16 mouse cellular contexts compared by ENCODE assay signal in genomic region chr2:18959008-18959407, GRCm38 (mm10). TPM values are rescaled to one million over a fixed set of nuclear protein-coding genes. Genes with fewer than 3 reads are reported as not detected.
DNase-seq lines count a peak whose midpoint lies in the region; ATAC-seq lines count a peak whose summit lies in the region.
"Had no signal": no experiment of that assay in that cellular context is flagged by ENCODE, and none has a peak within 500 bp of the region (broad histone marks: within the 10 kb centered on the region; RNA-seq: fewer than 3 reads in every experiment).

No protein-coding gene starts in this region.

- peak; percentile 83 for DNase-seq in splenic B cell, adult 2 months (ENCODE audit: low read depth, low spot score)
- DNase-seq in midbrain, embryonic 10.5 days (ENCODE audit: low spot score): no peak
- DNase-seq in adrenal gland, postnatal 25 days: no peak
- DNase-seq in cerebellum, postnatal 4 days (ENCODE audit: low spot score in 2 of 2): no peak
- DNase-seq: cerebellum, postnatal 36 days; heart, postnatal 14 days had no signal

- WGBS in macrophage (ENCODE audit: missing documents): 50% methylated on average over 5 of the region's 6 CpGs
- WGBS in midbrain, embryonic 10.5 days: 90% methylated on average over 6 of the region's 6 CpGs

- no peaks in the 10 kb centered on the region for H3K27me3 ChIP-seq in splenic B cell, adult 2 months (ENCODE audit: control insufficient read depth, insufficient read depth, low read length, poor library complexity, severe bottlenecking)
- H3K27me3 ChIP-seq in midbrain, embryonic 10.5 days (ENCODE audit: low read depth, poor library complexity, severe bottlenecking): no peaks in the 10 kb centered on the region
- H3K27me3 ChIP-seq: kidney, embryonic 15.5 days; limb, embryonic 15.5 days; Patski had no signal

- H3K4me1 ChIP-seq in midbrain, embryonic 10.5 days: peaks cover 33% of the 10 kb centered on the region

- peaks cover 100% of the 10 kb centered on the region for H3K79me2 ChIP-seq in macrophage (ENCODE audit: inconsistent target)

- peak overlapping the region; percentile 31 for H3K27ac ChIP-seq in macrophage
- no peak overlapping the region for H3K27ac ChIP-seq in midbrain, embryonic 10.5 days (replicated peaks)
- H3K27ac ChIP-seq: kidney, embryonic 15.5 days; limb, embryonic 15.5 days had no signal

- peak; percentile 78 for ATAC-seq in CD4-positive, CD25-positive, alpha-beta regulatory T cell, adult 4 months
- peak; percentile 80 for ATAC-seq in activated CD4-positive, CD25-positive, alpha-beta regulatory T cell, adult 4 months
- ATAC-seq: forebrain, embryonic 14.5 days; lung, postnatal 0 days; midbrain, embryonic 16.5 days; Patski had no signal

- no peaks in the 10 kb centered on the region for H3K36me3 ChIP-seq in macrophage (ENCODE audit: inconsistent target)
- no peaks in the 10 kb centered on the region for H3K36me3 ChIP-seq in splenic B cell, adult 2 months (ENCODE audit: control insufficient read depth, insufficient read depth, low read length, poor library complexity, severe bottlenecking)
- H3K36me3 ChIP-seq in midbrain, embryonic 10.5 days: no peaks in the 10 kb centered on the region
- H3K36me3 ChIP-seq: kidney, embryonic 15.5 days; limb, embryonic 15.5 days had no signal

- H3K4me3 ChIP-seq in macrophage (ENCODE audit: inconsistent target): no peak overlapping the region
- H3K4me3 ChIP-seq in midbrain, embryonic 10.5 days: no peak overlapping the region
- H3K4me3 ChIP-seq: kidney, embryonic 15.5 days; limb, embryonic 15.5 days had no signal

- no peaks in the 10 kb centered on the region for H3K9me3 ChIP-seq in midbrain, embryonic 10.5 days (replicated peaks)
- H3K9me3 ChIP-seq: kidney, embryonic 15.5 days; limb, embryonic 15.5 days had no signal

RNA-seq across cellular contexts. Expression of gene Pip4k2a, which starts 38.9 kb away (rescaled TPM):
- polyA plus RNA-seq in CD4-positive, CD25-positive, alpha-beta regulatory T cell, adult 4 months (2017; shearing (Covaris generic)): 10 to 100 TPM; 23.7 to 25.2 TPM
- polyA plus RNA-seq in activated CD4-positive, CD25-positive, alpha-beta regulatory T cell, adult 4 months (2017; shearing (Covaris generic)): 10 to 100 TPM; 17.7 to 18.7 TPM
- total RNA-seq in macrophage (2018; cell fraction: chromatin; rRNA removed): 10 to 100 TPM; 27.1 to 84.6 (median 64.4) TPM
- 100 to 1,000 TPM in 11 of 26 experiments, 10 to 100 TPM in 15; 63.7 to 127 (median 98.6) TPM for total RNA-seq in macrophage (2018; cell fraction: cytosol; rRNA removed)
- 100 to 1,000 TPM in 1 of 26 experiments, 10 to 100 TPM in 25; 28.8 to 104 (median 69.2) TPM for total RNA-seq in macrophage (2018; cell fraction: nucleus; rRNA removed)
- polyA plus RNA-seq in macrophage (2018): 78.0 to 163 TPM (median 96.3 TPM) in 3 replicates
- 7.7 and 7.9 TPM in 2 replicates for polyA plus RNA-seq in midbrain, embryonic 10.5 days (2016; fragmentation: Nextera tagmentation; extraction: Ambion mirVana)
- 39.3 and 40.0 TPM in 2 replicates for total RNA-seq in adrenal gland, postnatal 25 days (2021)

RNA-seq across cellular contexts. Expression of gene 4930426L09Rik, which starts 39.1 kb away (rescaled TPM):
- polyA plus RNA-seq in CD4-positive, CD25-positive, alpha-beta regulatory T cell, adult 4 months (2017; shearing (Covaris generic)): under 1 TPM; 0.30 to 0.57 TPM
- polyA plus RNA-seq in activated CD4-positive, CD25-positive, alpha-beta regulatory T cell, adult 4 months (2017; shearing (Covaris generic)): 1 to 10 TPM in 1 of 2 experiments, not detected in 1; 1.6 TPM
- 1 to 10 TPM in 17 of 26 experiments, under 1 TPM in 3, not detected in 6; 0.61 to 4.6 (median 1.7) TPM for total RNA-seq in macrophage (2018; cell fraction: chromatin; rRNA removed)
- total RNA-seq in macrophage (2018; cell fraction: cytosol; rRNA removed): 1 to 10 TPM in 8 of 26 experiments, under 1 TPM in 18; 0.22 to 2.3 (median 0.60) TPM
- 1 to 10 TPM in 17 of 26 experiments, under 1 TPM in 7, not detected in 2; 0.49 to 9.2 (median 2.4) TPM for total RNA-seq in macrophage (2018; cell fraction: nucleus; rRNA removed)
- 0.52 to 0.92 TPM (median 0.66 TPM) in 3 replicates for polyA plus RNA-seq in macrophage (2018)
- 0.16 and 0.41 TPM in 2 replicates for polyA plus RNA-seq in midbrain, embryonic 10.5 days (2016; fragmentation: Nextera tagmentation; extraction: Ambion mirVana)
- total RNA-seq in adrenal gland, postnatal 25 days (2021): 0.62 and 1.1 TPM in 2 replicates
- total RNA-seq: gastrocnemius, adult 18-20 months had no signal
